Mouse (Mus musculus) E14TG2a.4 (cell line): ENCODE data around the gene Mak.

Source experiments
- CTCF ChIP-seq: conservative IDR thresholded peaks from 2 replicates; pipeline ENCODE4 v1.5.1; 2014; ENCODE audit warnings: low read length
- NANOG ChIP-seq: IDR thresholded peaks from 2 replicates; pipeline ENCODE4 v1.6.1; 2014; ENCODE audit warnings: borderline replicate concordance, low read length, mixed read lengths
- POU5F1 ChIP-seq: IDR thresholded peaks from 2 replicates; pipeline ENCODE4 v1.6.1; 2014; ENCODE audit warnings: low read length, borderline replicate concordance

- TF ChIP-seq CTCF (no peak), NANOG (no peak), POU5F1 (no peak)
These were observed 5.7 kb downstream of the Mak start for GRCm38 (mm10) chr13:41073819-41074218.
